8 mouse cellular contexts compared by ENCODE assay signal in genomic region chr2:167060360-167060759, GRCm38 (mm10). TPM values are rescaled to one million over a fixed set of nuclear protein-coding genes. Genes with fewer than 3 reads are reported as not detected.
DNase-seq lines count a peak whose midpoint lies in the region; ATAC-seq and TF ChIP-seq lines count a peak whose summit lies in the region.

No protein-coding gene starts in this region.

- peaks cover 9% of the 10 kb centered on the region for H3K4me1 ChIP-seq in cortical plate, adult 2 months (ENCODE audit: control insufficient read depth, insufficient read depth, low read length)
- H3K4me1 ChIP-seq in hindbrain, embryonic 13.5 days (replicated peaks), result peaks cover 35% of the 10 kb centered on the region
- H3K4me1 ChIP-seq in midbrain, embryonic 13.5 days (replicated peaks), result peaks cover 37% of the 10 kb centered on the region

- H3K9ac ChIP-seq in hindbrain, embryonic 13.5 days, result peak overlapping the region; percentile 55
- peak overlapping the region; percentile 56 for H3K9ac ChIP-seq in midbrain, embryonic 13.5 days (replicated peaks)

- no peak overlapping the region; the same call in 1 of the 2 replicates for H3K4me3 ChIP-seq in layer of hippocampus, adult 2 months
- peak overlapping the region; percentile 21 for H3K4me3 ChIP-seq in cortical plate, adult 2 months (ENCODE audit: insufficient read depth, low read length)
- H3K4me3 ChIP-seq in hindbrain, embryonic 13.5 days, result no peak overlapping the region
- H3K4me3 ChIP-seq in midbrain, embryonic 13.5 days (replicated peaks), result no peak overlapping the region

- peak overlapping the region; percentile 28; the same call in 1 of the 2 replicates for H3K27ac ChIP-seq in layer of hippocampus, adult 2 months
- no peak overlapping the region for H3K27ac ChIP-seq in cortical plate, adult 2 months (ENCODE audit: insufficient read depth, low read length)
- no peak overlapping the region for H3K27ac ChIP-seq in hindbrain, embryonic 13.5 days
- no peak overlapping the region for H3K27ac ChIP-seq in midbrain, embryonic 13.5 days

- TF ChIP-seq POLR2A in cortical plate, adult 2 months (IDR thresholded peaks at IDR 0.05; ENCODE audit: extremely low read depth, insufficient read depth, low read length), result no peak

- H3K4me2 ChIP-seq in hindbrain, embryonic 13.5 days, result 0 out of 2 replicates have a peak overlapping the region, but pooled peaks have one; percentile 66
- peak overlapping the region; percentile 7; the same call in 1 of the 2 replicates for H3K4me2 ChIP-seq in midbrain, embryonic 13.5 days (replicated peaks)

- WGBS in hindbrain, embryonic 13.5 days, result 70% methylated on average over 3 of the region's 3 CpGs
- WGBS in midbrain, embryonic 13.5 days, result 78% methylated on average over 3 of the region's 3 CpGs

- H3K36me3 ChIP-seq in hindbrain, embryonic 13.5 days, result peaks cover 46% of the 10 kb centered on the region
- peaks cover 49% of the 10 kb centered on the region for H3K36me3 ChIP-seq in midbrain, embryonic 13.5 days

- no peak for ATAC-seq in hindbrain, embryonic 13.5 days (ENCODE audit: low FRiP score)
- ATAC-seq in midbrain, embryonic 13.5 days, result no peak

- no peaks in the 10 kb centered on the region for H3K27me3 ChIP-seq in hindbrain, embryonic 13.5 days
- H3K27me3 ChIP-seq in midbrain, embryonic 13.5 days, result no peaks in the 10 kb centered on the region

- H3K9me3 ChIP-seq in hindbrain, embryonic 13.5 days, result no peaks in the 10 kb centered on the region
- H3K9me3 ChIP-seq in midbrain, embryonic 13.5 days, result no peaks in the 10 kb centered on the region

- no peak for DNase-seq in layer of hippocampus, adult 2 months (ENCODE audit: low spot score in 2 of 2)
- DNase-seq in layer of hippocampus, postnatal 25 days (ENCODE audit: extremely low spot score in 1 of 2, low spot score in 1 of 2), result no peak
- no peak for DNase-seq in embryo, embryonic 10 days (ENCODE audit: low spot score)
- DNase-seq in gastrocnemius, adult 8-10 months (ENCODE audit: low spot score in 2 of 2), result no peak
- no peak for DNase-seq in spleen, postnatal 14 days (ENCODE audit: low spot score in 2 of 2)

- TF ChIP-seq CTCF in layer of hippocampus, adult 2 months (conservative IDR thresholded peaks at IDR 0.05), result no peak
- no peak for TF ChIP-seq CTCF in cortical plate, adult 2 months (IDR thresholded peaks at IDR 0.05; ENCODE audit: extremely low read depth, insufficient read depth, low read length)

RNA-seq across cellular contexts. Expression of gene Znfx1, which starts 2.5 kb away (rescaled TPM):
- total RNA-seq in layer of hippocampus, adult 2 months (2021), result 10 to 100 TPM; 38.5 to 45.6 TPM
- total RNA-seq in layer of hippocampus, postnatal 25 days (2021), result 10 to 100 TPM; 36.7 to 39.0 TPM
- 35.1 and 37.1 TPM in 2 replicates for polyA plus RNA-seq in cortical plate, adult 2 months (2012; rRNA removed)
- polyA plus RNA-seq in hindbrain, embryonic 13.5 days (2015; fragmentation: Nextera tagmentation; extraction: Ambion mirVana), result 6.5 and 7.8 TPM in 2 replicates
- polyA plus RNA-seq in midbrain, embryonic 13.5 days (2015; fragmentation: Nextera tagmentation; extraction: Ambion mirVana), result 6.0 and 7.8 TPM in 2 replicates
- 10 to 100 TPM; 26.7 to 32.5 (median 28.5) TPM for total RNA-seq in gastrocnemius, adult 8-10 months (2022)

RNA-seq across cellular contexts. Expression of gene Ddx27, which starts 45.4 kb away (rescaled TPM):
- 10 to 100 TPM; 32.8 to 37.5 TPM for total RNA-seq in layer of hippocampus, adult 2 months (2021)
- 10 to 100 TPM; 26.8 to 32.6 TPM for total RNA-seq in layer of hippocampus, postnatal 25 days (2021)
- polyA plus RNA-seq in cortical plate, adult 2 months (2012; rRNA removed), result 34.9 and 35.6 TPM in 2 replicates
- 37.3 and 38.0 TPM in 2 replicates for polyA plus RNA-seq in hindbrain, embryonic 13.5 days (2015; fragmentation: Nextera tagmentation; extraction: Ambion mirVana)
- polyA plus RNA-seq in midbrain, embryonic 13.5 days (2015; fragmentation: Nextera tagmentation; extraction: Ambion mirVana), result 40.3 TPM in 2 replicates
- total RNA-seq in gastrocnemius, adult 8-10 months (2022), result 10 to 100 TPM in 2 of 4 experiments, 1 to 10 TPM in 2; 8.0 to 12.5 (median 9.8) TPM
